Mouse (Mus musculus) CD4-positive, CD25-positive, alpha-beta regulatory T cell, adult 4 months (primary cell): ENCODE results near the gene Spata46. TPM values are rescaled to one million over a fixed set of nuclear protein-coding genes. Genes with fewer than 3 reads are reported as not detected.

ENCODE experiments used
- ATAC-seq: one replicate; pipeline ENCODE4 v1.8.0; 2017
- polyA plus RNA-seq, 2 experiments: library from polyadenylated mRNA; unstranded; fragments of 100-300 nt; shearing (Covaris generic); gene quantifications; one replicate each; pipeline ENCODE4 v1.2.1; 2017

The Spata46 gene
- polyA plus RNA-seq, 2 experiments from 2014 or later, result not detected

DNA sequence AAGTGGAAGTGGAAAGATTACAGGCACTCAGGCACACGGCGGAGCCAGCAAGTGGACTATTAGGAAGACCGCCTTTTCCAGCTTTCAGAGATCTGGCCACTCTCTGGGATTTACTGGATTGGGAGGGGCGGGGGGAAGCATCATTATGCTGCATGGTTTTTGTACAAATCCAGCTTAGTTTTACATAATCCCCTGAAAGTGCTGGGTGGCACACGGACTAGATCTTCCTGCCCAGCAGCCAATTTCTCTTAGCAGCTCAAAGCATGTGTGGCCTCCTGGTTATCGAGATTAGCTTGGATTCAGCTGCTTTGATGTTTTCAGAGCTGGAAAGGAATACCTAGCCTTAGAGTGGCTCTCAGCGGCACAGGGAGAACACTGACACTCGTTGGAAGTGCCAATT, 34.5 kb downstream of the Spata46 start:
- no peak for ATAC-seq

DNA sequence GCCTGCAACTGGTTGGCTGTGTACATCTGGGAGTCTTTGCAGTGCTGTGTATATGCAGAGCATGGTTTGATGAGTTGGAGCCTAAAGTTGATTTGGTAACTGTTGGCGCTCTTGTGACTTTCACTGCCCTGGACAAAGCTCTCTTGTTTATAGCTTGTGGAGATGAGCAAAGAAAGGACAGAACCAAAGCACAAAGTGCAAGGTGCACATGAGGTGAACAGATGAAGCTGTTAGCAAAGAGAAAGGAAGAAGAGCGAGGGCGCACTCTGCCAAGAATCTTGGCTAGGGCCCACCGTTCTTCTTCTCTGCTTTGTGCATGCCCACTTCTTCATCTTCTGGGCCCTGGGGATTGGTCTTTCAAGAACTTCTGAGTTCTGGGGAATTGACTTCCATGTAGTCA, 35.3 kb downstream of the Spata46 start:
- ATAC-seq, result no peak

DNA sequence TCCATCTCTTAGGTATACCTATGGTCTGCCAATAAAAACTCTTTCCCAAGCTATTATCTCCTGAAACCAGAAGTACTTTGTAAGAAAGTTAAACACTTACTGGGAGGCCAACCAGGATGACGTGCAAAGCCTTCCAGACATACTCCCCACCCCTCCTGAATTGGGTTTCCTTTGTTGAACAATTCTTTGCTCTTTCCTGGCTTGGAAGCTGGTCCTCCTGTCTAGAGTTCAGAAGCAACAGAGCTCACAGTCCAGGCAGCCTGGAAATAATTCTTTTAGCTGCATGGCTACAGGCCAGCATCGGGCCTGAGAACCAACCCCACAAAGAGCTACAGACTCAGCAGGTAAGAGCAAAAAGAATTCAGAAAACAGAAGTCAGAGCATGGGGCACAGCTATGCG, 37.7 kb downstream of the Spata46 start:
- ATAC-seq, result no peak

DNA sequence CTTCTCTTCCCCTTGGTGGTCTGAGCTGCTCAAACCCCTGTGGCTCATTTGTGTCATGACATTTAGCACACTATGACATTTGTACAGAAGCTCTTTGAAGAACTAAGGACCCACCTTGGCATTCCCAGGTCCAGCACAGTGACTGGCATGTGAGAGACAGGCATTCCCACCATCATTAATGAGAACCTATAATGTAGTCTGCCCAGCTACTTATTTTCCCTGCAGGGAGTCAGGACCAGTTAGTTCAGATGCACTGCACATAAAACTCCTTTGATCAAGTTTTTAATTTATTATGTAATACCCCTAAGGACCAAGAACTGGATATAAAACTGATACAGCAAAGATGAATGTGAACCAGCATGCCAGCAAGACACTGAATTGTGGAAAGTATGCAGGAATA, 42.5 kb downstream of the Spata46 start:
- ATAC-seq, result no peak

DNA sequence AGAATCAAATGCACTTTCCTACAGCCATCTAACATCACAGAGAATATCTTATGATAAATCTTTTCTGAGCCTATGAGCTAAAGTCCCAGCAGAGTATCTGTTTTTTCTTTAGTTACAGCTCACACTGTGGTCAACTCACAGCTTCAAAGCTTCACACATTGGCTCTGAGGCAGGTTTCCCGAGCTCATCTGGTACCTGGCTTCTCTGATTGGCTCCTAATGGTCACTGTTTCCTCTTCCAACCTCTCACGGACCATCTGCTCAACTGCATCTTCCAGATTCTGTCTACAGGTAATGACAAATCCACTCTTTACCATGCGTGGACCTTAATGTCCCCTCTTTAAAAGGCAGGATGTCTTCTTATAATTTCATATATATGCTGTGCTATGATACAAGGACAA, 44.7 kb downstream of the Spata46 start:
- ATAC-seq, result no peak

DNA sequence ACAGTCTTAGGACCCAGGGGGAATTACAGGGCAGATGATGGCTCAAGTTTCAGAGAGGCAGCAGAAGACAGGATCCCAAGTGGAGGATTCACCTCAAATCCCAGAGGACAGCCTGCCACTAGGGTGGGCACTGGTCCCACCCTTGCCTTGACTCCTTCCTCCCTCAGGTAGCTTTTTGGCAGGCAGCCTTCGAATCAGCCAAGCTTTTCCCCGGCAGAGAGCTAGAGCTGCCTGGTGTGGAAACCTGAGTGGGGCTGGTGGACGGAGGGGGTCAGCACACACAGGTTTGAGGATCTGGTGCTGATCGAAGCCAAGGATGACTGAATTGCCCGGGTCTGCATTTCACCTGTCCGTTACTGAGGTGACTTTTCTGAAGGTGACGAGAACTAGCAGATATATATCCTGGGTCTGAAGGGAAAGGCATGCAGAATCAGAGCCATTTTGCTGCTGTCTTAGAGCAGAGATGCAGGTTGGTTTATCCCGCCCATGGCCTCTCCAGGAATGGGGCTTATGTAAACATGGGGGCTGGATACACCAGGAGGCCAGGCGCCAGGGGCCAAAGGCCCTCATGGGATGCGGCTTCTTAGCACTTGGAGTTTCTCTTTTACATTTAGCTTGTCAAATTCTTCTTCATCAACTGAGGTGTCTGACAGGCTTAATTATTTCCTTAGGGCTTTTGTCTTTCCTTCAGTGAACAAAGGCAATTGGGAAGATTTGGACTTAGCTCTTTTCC, 51.7 kb downstream of the Spata46 start:
- no peak for ATAC-seq

Other genes starting within 250 kb of the Spata46 start
- not detected for gene Ddr2, start 198.0 kb upstream of the Spata46 start, polyA plus RNA-seq
- gene Uap1, start 133.8 kb upstream of the Spata46 start, polyA plus RNA-seq, result 10 to 100 TPM; 12.9 to 18.1 TPM
- 10 to 100 TPM in 1 of 2 experiments, 1 to 10 TPM in 1; 10.0 to 12.1 TPM for gene Uhmk1, start 93.4 kb upstream of the Spata46 start, polyA plus RNA-seq
- not detected for gene Sh2d1b2, start 76.1 kb upstream of the Spata46 start, polyA plus RNA-seq
- not detected for gene Sh2d1b1, start 31.5 kb upstream of the Spata46 start, polyA plus RNA-seq
- not detected for gene Gm7694, start 2.5 kb upstream of the Spata46 start, polyA plus RNA-seq